Mouse (Mus musculus): Measurements from ENCODE around the gene Ybx2. TPM values are rescaled to one million over a fixed set of nuclear protein-coding genes. Genes with fewer than 3 reads are reported as not detected.

Gene Ybx2
- polyA plus RNA-seq, 1 experiment: 20.0 TPM

- DNase-seq: no peak
- WGBS: 97% methylated on average over 5 of the region's 5 CpGs
These were observed 26.4 kb upstream of the Ybx2 start for GRCm38 (mm10) chr11:69909174-69909573.

GRCm38 (mm10) chr11:69910177-69910576 lies 25.4 kb upstream of the Ybx2 start:
- no peak for TF ChIP-seq POLR2A (IDR thresholded peaks at IDR 0.05; ENCODE audit: control insufficient read depth, extremely low read depth, insufficient read depth, low read length, poor library complexity)
- no peak for TF ChIP-seq CTCF (IDR thresholded peaks at IDR 0.05; ENCODE audit: borderline replicate concordance, control insufficient read depth, extremely low read depth, insufficient read depth, low read length, poor library complexity)
- WGBS: 96% methylated on average over 8 of the region's 8 CpGs
- Histone ChIP-seq H3K27me3 (ENCODE audit: control insufficient read depth, insufficient read depth, low read length) (no peaks in the 10 kb centered on the region), H3K36me3 (ENCODE audit: control insufficient read depth, insufficient read depth, low read length) (peaks cover 31% of the 10 kb centered on the region), H3K27ac (ENCODE audit: control insufficient read depth, insufficient read depth, low read length) (no peak overlapping the region), H3K4me1 (replicated peaks; ENCODE audit: control insufficient read depth, insufficient read depth, low read length) (peaks cover 16% of the 10 kb centered on the region), H3K4me3 (ENCODE audit: control insufficient read depth, insufficient read depth, low read length) (no peak overlapping the region)
- no peak for DNase-seq

More at GRCm38 (mm10) chr11:69909174-69909573, 26.4 kb upstream of the Ybx2 start:
- TF ChIP-seq POLR2A (IDR thresholded peaks at IDR 0.05; ENCODE audit: control insufficient read depth, extremely low read depth, insufficient read depth, low read length, poor library complexity) (no peak), CTCF (IDR thresholded peaks at IDR 0.05; ENCODE audit: borderline replicate concordance, control insufficient read depth, extremely low read depth, insufficient read depth, low read length, poor library complexity) (no peak)
- peaks cover 7% of the 10 kb centered on the region for H3K4me1 ChIP-seq (replicated peaks; ENCODE audit: control insufficient read depth, insufficient read depth, low read length)
- H3K27me3 ChIP-seq (ENCODE audit: control insufficient read depth, insufficient read depth, low read length): no peaks in the 10 kb centered on the region
- no peak overlapping the region for H3K4me3 ChIP-seq (ENCODE audit: control insufficient read depth, insufficient read depth, low read length)
- peaks cover 36% of the 10 kb centered on the region for H3K36me3 ChIP-seq (ENCODE audit: control insufficient read depth, insufficient read depth, low read length)
- H3K27ac ChIP-seq (ENCODE audit: control insufficient read depth, insufficient read depth, low read length): no peak overlapping the region

GRCm38 (mm10) chr11:69910781-69911560 lies 24.6 kb upstream of the Ybx2 start:
- TF ChIP-seq POLR2A (IDR thresholded peaks at IDR 0.05; ENCODE audit: control insufficient read depth, extremely low read depth, insufficient read depth, low read length, poor library complexity) (no peak), CTCF (IDR thresholded peaks at IDR 0.05; ENCODE audit: borderline replicate concordance, control insufficient read depth, extremely low read depth, insufficient read depth, low read length, poor library complexity) (no peak)
- H3K27me3 ChIP-seq (ENCODE audit: control insufficient read depth, insufficient read depth, low read length): no peaks in the 10 kb centered on the region
- no peak overlapping the region for H3K27ac ChIP-seq (ENCODE audit: control insufficient read depth, insufficient read depth, low read length)
- WGBS: 97% methylated on average over 17 of the region's 17 CpGs
- peaks cover 22% of the 10 kb centered on the region for H3K4me1 ChIP-seq (replicated peaks; ENCODE audit: control insufficient read depth, insufficient read depth, low read length)
- DNase-seq: no peak
- peaks cover 33% of the 10 kb centered on the region for H3K36me3 ChIP-seq (ENCODE audit: control insufficient read depth, insufficient read depth, low read length)
- H3K4me3 ChIP-seq (ENCODE audit: control insufficient read depth, insufficient read depth, low read length): no peak overlapping the region

GRCm38 (mm10) chr11:69911701-69912100 lies 23.9 kb upstream of the Ybx2 start:
- no peak overlapping the region for H3K27ac ChIP-seq (ENCODE audit: control insufficient read depth, insufficient read depth, low read length)
- H3K4me3 ChIP-seq (ENCODE audit: control insufficient read depth, insufficient read depth, low read length): no peak overlapping the region
- peaks cover 35% of the 10 kb centered on the region for H3K36me3 ChIP-seq (ENCODE audit: control insufficient read depth, insufficient read depth, low read length)
- no peak for DNase-seq
- no peak for TF ChIP-seq POLR2A (IDR thresholded peaks at IDR 0.05; ENCODE audit: control insufficient read depth, extremely low read depth, insufficient read depth, low read length, poor library complexity)
- no peak for TF ChIP-seq CTCF (IDR thresholded peaks at IDR 0.05; ENCODE audit: borderline replicate concordance, control insufficient read depth, extremely low read depth, insufficient read depth, low read length, poor library complexity)
- peaks cover 22% of the 10 kb centered on the region for H3K4me1 ChIP-seq (replicated peaks; ENCODE audit: control insufficient read depth, insufficient read depth, low read length)
- H3K27me3 ChIP-seq (ENCODE audit: control insufficient read depth, insufficient read depth, low read length): no peaks in the 10 kb centered on the region
- WGBS: 96% methylated on average over 6 of the region's 6 CpGs

- no peak overlapping the region for H3K27ac ChIP-seq (ENCODE audit: control insufficient read depth, insufficient read depth, low read length)
- H3K27me3 ChIP-seq (ENCODE audit: control insufficient read depth, insufficient read depth, low read length): no peaks in the 10 kb centered on the region
- WGBS: 88% methylated on average over 15 of the region's 15 CpGs
- DNase-seq: no peak
- H3K4me3 ChIP-seq (ENCODE audit: control insufficient read depth, insufficient read depth, low read length): peak overlapping the region; percentile 87; the same call in 1 of the 2 replicates
- H3K4me1 ChIP-seq (replicated peaks; ENCODE audit: control insufficient read depth, insufficient read depth, low read length): peaks cover 22% of the 10 kb centered on the region
- H3K36me3 ChIP-seq (ENCODE audit: control insufficient read depth, insufficient read depth, low read length): peaks cover 35% of the 10 kb centered on the region
- TF ChIP-seq CTCF (IDR thresholded peaks at IDR 0.05; ENCODE audit: borderline replicate concordance, control insufficient read depth, extremely low read depth, insufficient read depth, low read length, poor library complexity) (no peak), POLR2A (IDR thresholded peaks at IDR 0.05; ENCODE audit: control insufficient read depth, extremely low read depth, insufficient read depth, low read length, poor library complexity) (no peak)
These were observed 22.7 kb upstream of the Ybx2 start for GRCm38 (mm10) chr11:69912716-69913530.

GRCm38 (mm10) chr11:69913554-69914371 lies 21.8 kb upstream of the Ybx2 start, which contains the start of gene Gps2:
Gene Gps2 (plus strand): TSS chr11:69913888.
- H3K27ac ChIP-seq (ENCODE audit: control insufficient read depth, insufficient read depth, low read length): no peak within 1 kb of the TSS
- H3K36me3 ChIP-seq (ENCODE audit: control insufficient read depth, insufficient read depth, low read length): peaks cover 35% of the 10 kb centered on the region
- peak; percentile 89 for DNase-seq
- WGBS: under 1% methylated on average over 61 of the region's 61 CpGs
- H3K27me3 ChIP-seq (ENCODE audit: control insufficient read depth, insufficient read depth, low read length): no peaks in the 10 kb centered on the region
- peaks cover 22% of the 10 kb centered on the region for H3K4me1 ChIP-seq (replicated peaks; ENCODE audit: control insufficient read depth, insufficient read depth, low read length)
- no peak for TF ChIP-seq CTCF (IDR thresholded peaks at IDR 0.05; ENCODE audit: borderline replicate concordance, control insufficient read depth, extremely low read depth, insufficient read depth, low read length, poor library complexity)
- TF ChIP-seq POLR2A (IDR thresholded peaks at IDR 0.05; ENCODE audit: control insufficient read depth, extremely low read depth, insufficient read depth, low read length, poor library complexity): peak; percentile 59
- peak within 1 kb of the TSS; percentile 87 for H3K4me3 ChIP-seq (ENCODE audit: control insufficient read depth, insufficient read depth, low read length)

Measured in thymus, adult 2 months (tissue).